Mouse (Mus musculus) ES-Bruce4 (cell line): ENCODE measurements around the gene Anxa1.

ENCODE experiments used
- CTCF ChIP-seq: IDR thresholded peaks from one replicate; pipeline ENCODE4 v1.8.1; 2011; ENCODE audit warnings: low read depth, low read length
- POLR2A ChIP-seq: IDR thresholded peaks from one replicate; pipeline ENCODE4 v1.8.1; 2011; ENCODE audit warnings: low read length; ENCODE audit not compliant: insufficient read depth

DNA sequence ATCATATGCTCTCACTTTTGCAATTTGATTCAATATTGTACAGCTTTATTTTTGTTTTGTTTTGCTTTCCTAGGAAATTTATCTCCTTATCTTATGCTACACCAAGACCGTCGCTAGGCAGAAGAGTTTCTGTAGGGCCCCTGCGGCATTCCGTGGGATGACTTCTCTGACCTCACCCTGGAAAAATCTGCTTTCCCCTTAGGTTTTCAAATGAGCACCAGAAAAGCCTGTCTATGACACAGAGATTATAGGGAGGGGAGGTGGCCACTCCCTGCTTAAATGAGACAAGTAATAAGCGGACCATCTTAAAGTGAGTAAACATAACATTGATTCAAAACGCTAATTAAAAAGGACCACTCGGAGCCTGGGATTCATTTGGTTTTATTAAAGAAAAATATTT lies 1.0 kb downstream of the Anxa1 start:
- no peak for TF ChIP-seq CTCF
- no peak for TF ChIP-seq POLR2A
